Mouse (Mus musculus) E14TG2a.4 (cell line): Measurements from ENCODE around the gene Adap2.

ENCODE experiments used
- CTCF ChIP-seq: conservative IDR thresholded peaks from 2 replicates; pipeline ENCODE4 v1.5.1; 2014; ENCODE audit warnings: low read length
- POU5F1 ChIP-seq: IDR thresholded peaks from 2 replicates; pipeline ENCODE4 v1.6.1; 2014; ENCODE audit warnings: low read length, borderline replicate concordance

DNA sequence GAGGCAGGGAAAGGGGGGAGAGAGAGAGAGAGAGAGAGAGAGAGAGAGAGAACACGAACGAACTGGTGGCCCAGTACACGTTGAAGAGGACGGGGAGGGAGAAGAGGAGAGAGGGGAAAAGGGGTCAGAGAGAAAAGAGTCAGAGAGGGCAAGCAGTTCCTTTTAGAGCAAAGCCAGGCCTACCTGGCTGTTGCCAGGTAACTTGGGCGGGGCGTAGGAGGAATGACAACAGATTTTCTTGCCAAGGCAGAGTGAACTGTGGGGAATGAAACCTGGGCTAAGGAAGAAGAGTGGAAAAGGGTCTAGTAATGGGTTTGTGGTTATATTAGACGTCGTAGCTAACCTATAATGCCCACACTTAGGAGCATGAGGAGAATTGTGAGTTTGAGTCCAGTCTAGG, 11.0 kb upstream of the Adap2 start:
- no peak for TF ChIP-seq CTCF
- TF ChIP-seq POU5F1, result no peak
